Mouse (Mus musculus) heart, postnatal 10 days (tissue): ENCODE measurements around the gene Ccnk. TPM values are rescaled to one million over a fixed set of nuclear protein-coding genes. Genes with fewer than 3 reads are reported as not detected.

Experiments used
- DNase-seq, 2 experiments: peaks; one replicate each; pipeline ENCODE4 v3.0.0; 2021
- intact Hi-C: fragments of 180-260 bp; cut with DNase I; formaldehyde crosslinking; loops from one replicate; pipeline ENCODE4 v1.15.1; 2025
- total RNA-seq, 2 experiments: library from RNA; stranded (reverse); gene quantifications; 2 replicates each; pipeline ENCODE4 v1.2.3; 2021

Gene Ccnk
- total RNA-seq, 2 experiments from 2014 or later: 29.0 to 30.6 TPM

DNA sequence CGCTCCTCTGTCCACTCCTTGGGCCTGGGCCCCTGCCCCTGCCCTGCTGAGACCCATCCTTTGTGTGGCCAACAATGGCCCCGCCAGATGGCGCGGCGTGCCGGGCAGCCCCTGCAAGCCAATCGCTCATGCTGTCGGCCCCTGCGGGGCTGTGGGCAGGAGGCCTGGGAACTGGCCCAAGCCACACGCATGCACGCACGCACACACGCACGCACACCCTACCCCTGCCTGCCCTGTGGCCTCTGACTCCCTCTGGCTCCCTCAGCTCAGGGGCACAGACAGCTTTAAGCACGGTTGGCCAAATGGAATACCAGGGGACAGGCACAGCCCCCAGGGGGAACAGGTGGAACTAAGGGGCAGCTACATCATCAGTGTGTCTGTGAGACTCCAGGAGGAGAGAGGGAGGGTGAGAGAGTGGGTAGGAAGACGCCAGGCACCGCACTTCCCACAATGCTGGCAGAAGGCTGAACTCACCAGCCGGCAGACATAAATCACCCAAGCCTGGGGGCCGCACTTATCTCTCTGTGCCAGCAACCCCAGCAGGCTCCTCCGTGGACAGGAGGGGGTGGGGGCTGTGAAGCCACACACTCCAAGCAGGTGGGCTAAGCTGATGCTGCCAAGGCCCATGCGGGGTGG, 61.7 kb downstream of the Ccnk start:
- no peak for DNase-seq
- intact Hi-C loops: no loop called here

DNA sequence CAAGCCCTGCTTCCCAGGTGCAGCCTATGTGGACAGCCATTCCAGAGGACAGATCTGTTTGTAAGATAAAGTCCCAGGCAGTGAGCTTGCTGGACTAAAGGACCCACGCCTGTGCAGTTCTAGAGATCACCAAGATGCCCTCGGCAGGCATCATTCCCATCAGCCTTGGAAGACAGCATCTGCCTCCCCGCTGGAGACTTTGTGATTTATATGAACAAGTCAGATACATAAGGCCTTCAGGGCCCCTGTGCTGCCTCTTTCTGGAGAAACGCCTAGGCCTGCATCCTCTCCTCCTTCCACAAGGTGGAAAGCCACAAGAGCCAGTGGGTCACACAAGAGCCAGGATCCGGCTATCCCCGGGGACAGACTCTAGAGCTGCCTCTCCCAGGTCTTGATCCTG, 62.2 kb downstream of the Ccnk start:
- DNase-seq: no peak
- intact Hi-C loops: no loop called here

DNA sequence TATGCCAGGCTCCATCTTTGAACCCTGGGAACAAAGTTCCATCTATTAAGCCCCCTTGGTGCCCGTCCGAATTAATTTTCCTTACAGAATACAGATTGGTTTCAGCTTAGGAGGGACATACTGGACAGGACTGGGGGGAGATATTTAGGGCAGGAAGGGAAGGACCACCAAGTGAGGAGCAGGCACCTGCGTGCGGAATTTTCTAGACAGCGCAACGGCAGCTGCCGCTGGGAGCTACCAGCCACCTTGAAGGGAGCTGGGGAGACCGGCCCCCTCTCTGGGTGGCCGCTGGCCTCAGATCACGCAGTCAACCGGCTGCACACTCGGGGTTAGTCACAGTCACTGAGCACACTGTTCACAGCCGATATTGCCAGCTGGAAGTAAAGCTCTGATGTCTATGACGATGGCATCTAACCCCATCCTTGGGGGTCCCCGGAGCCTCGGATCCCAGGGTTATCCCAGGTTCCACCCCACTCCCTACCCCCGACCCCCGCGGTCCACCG, 62.9 kb downstream of the Ccnk start:
- no peak for DNase-seq
- intact Hi-C loops: no loop called here

DNA sequence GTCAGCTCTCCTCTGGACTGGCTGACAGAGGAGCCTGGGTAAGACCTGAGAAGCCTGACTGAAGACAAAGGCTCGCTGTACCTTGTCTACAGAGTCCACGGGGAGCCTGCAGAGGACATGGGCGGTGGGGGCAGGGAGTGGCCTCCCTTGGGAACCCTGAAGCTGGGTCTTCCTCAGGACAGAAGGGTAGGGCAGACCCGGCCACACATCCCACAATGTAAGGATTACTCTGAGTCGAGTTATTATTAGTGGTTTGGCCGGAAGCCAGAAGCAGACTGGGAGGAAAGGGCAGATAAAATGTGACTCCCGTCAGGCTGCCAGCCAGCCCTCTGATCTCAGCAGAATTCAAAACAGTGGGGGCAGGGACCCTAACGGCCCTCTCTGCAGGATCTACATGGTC, 65.4 kb downstream of the Ccnk start:
- DNase-seq: peak; percentile 90 to 92
- intact Hi-C loops: no loop called here

DNA sequence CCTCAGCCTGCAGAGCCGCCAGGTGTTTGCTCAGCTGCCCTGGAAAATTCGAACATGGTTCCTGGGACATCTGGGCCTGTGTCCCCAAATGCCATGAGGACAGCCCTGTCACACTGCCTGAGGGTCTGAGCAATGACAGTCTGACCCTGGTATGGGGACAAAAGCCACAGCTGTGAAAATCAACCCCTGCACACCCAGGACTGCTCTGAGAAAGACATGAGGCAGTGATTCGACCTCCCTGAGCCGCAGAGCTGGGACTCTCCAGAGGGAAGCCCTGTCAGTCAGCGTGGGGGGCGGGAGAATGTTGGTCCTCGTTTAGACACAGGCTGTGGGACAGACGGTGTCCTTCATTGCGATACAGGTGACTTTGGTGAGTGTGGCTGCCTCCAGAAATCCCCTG, 66.2 kb downstream of the Ccnk start:
- no peak for DNase-seq
- intact Hi-C loops: no loop called here

DNA sequence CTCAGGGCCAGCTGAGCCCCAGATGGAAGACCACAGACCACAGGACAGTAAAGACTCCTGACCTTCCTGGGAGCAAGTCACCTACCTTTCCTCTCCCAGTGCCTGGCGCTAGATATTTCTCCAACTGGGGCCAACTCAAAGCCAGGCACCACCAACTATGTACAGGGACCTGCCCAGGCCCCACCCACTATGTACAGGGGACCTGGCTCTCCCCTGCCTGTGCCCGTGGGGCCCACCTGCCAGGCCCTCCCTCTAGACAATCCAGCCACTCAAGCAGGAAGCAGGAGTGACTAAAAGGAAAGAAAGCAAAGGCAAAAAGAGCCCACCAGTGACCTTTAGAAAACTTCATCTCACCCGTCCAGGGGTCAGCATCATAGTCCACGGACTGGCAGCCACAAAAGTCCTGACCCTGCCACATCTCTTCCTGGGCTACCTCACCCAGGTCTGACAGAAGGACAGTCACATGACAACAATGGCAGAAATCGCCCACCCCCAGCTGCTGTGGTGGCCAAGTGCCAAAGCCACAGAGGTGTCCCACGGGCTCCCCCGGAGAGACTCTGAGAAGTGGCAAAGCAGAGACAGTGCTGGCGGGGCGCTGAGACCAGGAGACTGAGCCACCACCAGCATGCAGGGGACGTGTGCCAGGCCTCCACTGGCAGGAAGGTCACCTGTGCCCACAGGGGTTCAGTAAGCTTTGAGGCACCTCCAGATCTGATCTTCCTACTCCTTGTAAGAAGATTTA, 67.6 kb downstream of the Ccnk start:
- intact Hi-C loops: no loop called here
- no peak for DNase-seq

DNA sequence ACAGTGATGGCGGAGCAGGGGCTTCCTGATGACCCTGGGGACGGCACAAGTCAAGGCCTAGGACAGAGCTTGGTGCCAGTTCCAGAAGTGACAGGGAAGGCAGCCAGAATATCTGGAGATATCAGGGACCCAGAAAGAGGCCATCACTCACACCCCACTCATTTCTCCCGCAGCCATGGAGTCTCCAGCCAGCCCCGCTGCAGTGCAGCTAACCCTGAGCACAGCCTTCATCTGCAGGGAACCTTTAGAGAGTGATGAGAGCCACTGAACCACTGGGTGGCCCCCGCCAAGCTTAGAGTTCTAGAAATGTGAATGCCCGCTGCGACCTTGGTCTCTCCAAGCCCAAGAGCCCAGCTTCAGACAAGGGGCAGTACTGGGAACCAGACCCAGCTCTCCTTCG, 69.6 kb downstream of the Ccnk start:
- intact Hi-C loops: no loop called here
- DNase-seq: no peak

DNA sequence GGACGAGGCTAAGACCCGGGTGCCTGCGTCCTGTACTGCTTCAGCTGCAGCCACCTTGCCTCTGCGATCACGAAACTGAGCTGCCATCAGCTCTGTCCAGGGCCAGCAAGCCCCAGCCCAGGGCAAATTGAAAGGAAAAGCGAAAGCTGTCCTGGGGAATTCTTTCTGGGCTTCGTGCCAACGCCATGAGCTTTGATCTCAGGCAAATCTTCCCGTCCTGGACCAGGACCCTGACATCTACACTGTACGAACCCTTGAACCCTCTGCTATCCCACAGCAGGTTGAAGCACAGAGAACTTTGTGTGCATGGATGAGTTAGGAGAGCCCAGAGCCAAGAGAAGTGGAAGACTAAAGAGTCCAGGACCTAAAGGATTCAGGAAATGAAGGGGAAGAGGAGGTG, 70.1 kb downstream of the Ccnk start:
- peak; percentile 68 to 78 for DNase-seq
- intact Hi-C loops: no loop called here

DNA sequence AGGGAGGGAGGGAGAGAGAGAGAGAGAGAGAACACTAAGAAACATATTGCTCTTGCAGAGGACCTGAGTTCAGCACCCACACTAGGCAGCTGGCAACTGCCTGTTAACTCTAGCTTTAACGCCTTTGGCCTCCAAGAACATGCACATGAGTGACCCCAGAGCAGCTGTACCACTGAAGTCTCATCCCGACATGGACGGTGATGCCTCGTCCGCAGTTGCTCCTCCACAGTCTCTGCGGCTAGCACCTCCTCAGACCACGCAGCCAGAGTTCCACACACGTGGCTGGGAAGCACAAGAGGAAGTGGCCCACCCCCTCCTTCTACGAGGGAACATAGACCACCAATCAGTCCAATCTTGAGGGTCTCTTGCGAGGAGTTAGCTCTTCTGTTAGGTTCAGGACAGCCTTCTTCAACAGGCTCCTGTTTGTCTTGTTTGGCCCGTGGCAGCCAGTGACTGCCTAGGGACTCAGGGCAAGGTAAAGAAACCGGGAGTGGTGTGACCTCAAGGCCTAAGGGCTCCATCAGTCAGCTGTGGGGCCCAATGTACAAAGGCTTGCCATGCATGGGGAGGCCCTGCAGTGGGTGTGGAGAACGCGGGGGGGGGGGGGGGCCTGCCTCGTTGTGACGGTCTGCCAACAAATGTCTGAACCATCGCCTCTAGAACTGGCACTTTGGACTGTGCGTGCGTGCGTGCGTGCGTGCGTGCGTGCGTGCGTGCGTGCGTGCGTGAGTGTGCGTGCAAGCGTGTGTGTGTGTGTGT, 71.8 kb downstream of the Ccnk start:
- intact Hi-C loops: no loop called here

DNA sequence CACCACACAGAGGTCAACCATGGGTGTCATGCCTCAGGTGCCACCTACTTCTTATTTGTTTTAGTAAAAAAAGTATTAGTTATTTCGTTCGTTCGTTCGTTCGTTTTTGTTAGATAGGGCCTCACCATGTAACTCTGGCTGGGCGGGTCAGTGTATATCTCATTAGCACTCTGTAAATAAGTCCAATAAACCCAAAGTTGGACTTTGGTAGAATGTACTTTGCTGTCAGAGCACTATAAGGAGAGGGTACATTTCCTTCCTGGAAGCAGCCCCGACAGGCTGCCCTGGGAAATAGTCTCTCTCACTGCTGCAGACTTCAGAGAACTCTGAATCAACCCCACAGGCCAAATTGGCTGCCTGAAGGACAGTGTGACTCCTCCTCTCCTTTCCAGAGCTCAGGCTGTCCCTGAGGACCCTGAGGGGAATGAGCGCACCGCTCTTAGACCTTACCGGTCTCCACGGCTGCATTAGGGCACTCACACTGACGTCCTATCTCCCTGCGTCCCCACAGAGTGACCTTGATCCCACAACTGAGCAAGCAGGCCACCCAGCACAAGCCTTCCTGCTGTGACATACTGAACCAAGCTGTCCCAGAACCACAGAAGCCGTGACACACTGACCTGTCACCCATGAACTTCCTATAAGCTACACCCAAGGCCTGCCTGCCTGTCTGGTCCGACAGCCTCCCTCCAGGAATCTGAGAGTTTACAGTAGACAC, 72.6 kb downstream of the Ccnk start:
- no peak for DNase-seq
- intact Hi-C loops: no loop called here

More for the DNA sequence above, 71.8 kb downstream of the Ccnk start:
- no peak for DNase-seq

Other genes with a start within 250 kb of the Ccnk start
- gene Bcl11b, start 176.0 kb upstream of the Ccnk start, total RNA-seq: 1 to 10 TPM; 1.6 to 1.8 TPM
- 10 to 100 TPM; 77.6 to 79.3 TPM for gene Setd3, start 265 bp upstream of the Ccnk start, total RNA-seq
- gene Ccdc85c, start 95.8 kb downstream of the Ccnk start, total RNA-seq: 10 to 100 TPM; 32.8 to 34.4 TPM
- gene Hhipl1, start 126.7 kb downstream of the Ccnk start, total RNA-seq: 1 to 10 TPM; 1.5 to 3.2 TPM
- 1 to 10 TPM in 1 of 2 experiments, under 1 TPM in 1; 0.69 to 2.3 TPM for gene Cyp46a1, start 154.8 kb downstream of the Ccnk start, total RNA-seq
- 10 to 100 TPM; 82.1 to 94.6 TPM for gene Eml1, start 191.4 kb downstream of the Ccnk start, total RNA-seq